Comparison of ENCODE assay signal across 16 mouse cellular contexts in genomic region chr6:118426666-118427065, GRCm38 (mm10). TPM values are rescaled to one million over a fixed set of nuclear protein-coding genes. Genes with fewer than 3 reads are reported as not detected.
"Had no signal": no experiment of that assay in that cellular context is flagged by ENCODE, and none has a peak within 500 bp of the region (broad histone marks: within the 10 kb centered on the region; RNA-seq: fewer than 3 reads in every experiment).

No protein-coding gene starts in this region.

- H3K4me3 ChIP-seq: neural tube, embryonic 13.5 days; neural tube, embryonic 15.5 days; stomach, embryonic 15.5 days had no signal

- H3K27me3 ChIP-seq: neural tube, embryonic 13.5 days; neural tube, embryonic 15.5 days; stomach, embryonic 15.5 days had no signal

- H3K4me2 ChIP-seq: neural tube, embryonic 13.5 days; neural tube, embryonic 15.5 days; stomach, embryonic 15.5 days had no signal

- DNase-seq: retina, postnatal 1 day; right cerebral cortex, adult 18-20 months; right cerebral cortex, postnatal 14 days; right cerebral cortex, postnatal 25 days; right cerebral cortex, postnatal 4 days; spleen, adult 18-20 months; thymus, adult 18-20 months; thymus, adult 2 months; thymus, postnatal 14 days; thymus, postnatal 25 days; thymus, postnatal 36 days; thymus, postnatal 4 days had no signal

RNA-seq across cellular contexts. Expression of gene Zfp9, which starts 52.5 kb away (rescaled TPM):
- total RNA-seq: neutrophil, adult 5-6 weeks had no signal
